Mouse (Mus musculus) stomach, embryonic 15.5 days (tissue): ENCODE data around the gene Actr8. TPM values are rescaled to one million over a fixed set of nuclear protein-coding genes. Genes with fewer than 3 reads are reported as not detected.

Experiments used
- ATAC-seq: fragments of 200-750 bp; cut with Nextera tagmentation; 2 replicates; pipeline ENCODE4 v1.8.0; 2017; ENCODE audit warnings: low read depth, moderate number of reproducible peaks, moderate TSS enrichment; ENCODE audit not compliant: insufficient read depth, low FRiP score
- H3K27ac ChIP-seq: fragments of 300-500 bp; sonication (generic); 2 replicates; pipeline ENCODE4 v1.5.1; 2015; ENCODE audit warnings: mild to moderate bottlenecking, inconsistent platforms
- H3K27me3 ChIP-seq: fragments of 300-500 bp; sonication (generic); replicated peaks from 2 replicates; pipeline ENCODE4 v1.6.1; 2015; ENCODE audit warnings: inconsistent platforms
- H3K36me3 ChIP-seq: fragments of 300-500 bp; sonication (generic); 2 replicates; pipeline ENCODE4 v1.6.1; 2015; ENCODE audit warnings: inconsistent platforms
- H3K4me1 ChIP-seq: fragments of 300-500 bp; sonication (generic); 2 replicates; pipeline ENCODE4 v1.6.1; 2015; ENCODE audit warnings: inconsistent platforms
- H3K4me2 ChIP-seq: fragments of 300-500 bp; sonication (generic); 2 replicates; pipeline ENCODE4 v1.6.1; 2015; ENCODE audit warnings: mild to moderate bottlenecking, inconsistent platforms
- H3K4me3 ChIP-seq: fragments of 300-500 bp; sonication (generic); replicated peaks from 2 replicates; pipeline ENCODE4 v1.5.1; 2015; ENCODE audit warnings: inconsistent platforms
- H3K9ac ChIP-seq: fragments of 300-500 bp; sonication (generic); 2 replicates; pipeline ENCODE4 v1.6.1; 2015; ENCODE audit warnings: inconsistent platforms
- H3K9me3 ChIP-seq: fragments of 300-500 bp; sonication (generic); 2 replicates; pipeline ENCODE4 v1.6.1; 2016; ENCODE audit warnings: inconsistent platforms
- WGBS: fragments of 180-500 bp; shearing (Covaris S2); methylation state at CpG from one replicate; pipeline ENCODE4 v1.1.7; 2015; 5-methylcytosine and 5-hydroxymethylcytosine counted together
- microRNA-seq: library from miRNA; unstranded; fragments of <30 nt; microRNA quantifications from one replicate; pipeline ENCODE4, GENCODE M21; 2016
- polyA plus RNA-seq: library from polyadenylated mRNA; unstranded; fragments of >200 nt; fragmentation: Nextera tagmentation; extraction: Ambion mirVana; gene quantifications from 2 replicates; pipeline ENCODE4 v1.2.1, GENCODE M21; 2015

Gene Actr8
- polyA plus RNA-seq, 1 experiment from 2014 or later: 51.6 TPM

DNA sequence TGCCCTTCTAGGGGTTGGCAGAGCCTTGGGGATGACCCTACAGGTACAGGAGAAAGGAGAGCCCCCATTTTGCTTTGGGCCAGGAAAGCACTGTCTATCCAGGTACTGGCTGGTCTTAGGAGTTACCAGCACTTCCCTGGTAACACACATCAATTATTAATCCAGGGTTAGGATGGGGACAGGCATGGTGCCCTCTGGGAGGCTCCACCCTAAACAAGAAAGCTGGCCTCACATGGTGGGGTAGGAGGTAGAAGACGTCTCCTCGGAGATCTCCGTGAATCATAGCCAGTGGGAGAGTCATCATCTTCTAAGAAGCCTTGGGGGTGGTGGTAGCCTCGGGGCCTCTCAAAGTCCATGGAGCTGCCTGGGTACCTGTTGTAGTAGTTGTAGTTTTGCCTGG is 68.8 kb downstream of the Actr8 start:
- H3K4me2 ChIP-seq: no peak overlapping the region
- H3K4me1 ChIP-seq: 0 out of 2 replicates have a peak, but pooled peaks cover 4% of the 10 kb centered on the region
- no peak overlapping the region for H3K27ac ChIP-seq
- ATAC-seq: no peak
- H3K9me3 ChIP-seq: no peaks in the 10 kb centered on the region
- 91% methylated on average over 4 of the region's 4 CpGs for WGBS
- H3K27me3 ChIP-seq: no peaks in the 10 kb centered on the region
- no peaks in the 10 kb centered on the region for H3K36me3 ChIP-seq
- no peak overlapping the region for H3K4me3 ChIP-seq
- no peak overlapping the region for H3K9ac ChIP-seq

DNA sequence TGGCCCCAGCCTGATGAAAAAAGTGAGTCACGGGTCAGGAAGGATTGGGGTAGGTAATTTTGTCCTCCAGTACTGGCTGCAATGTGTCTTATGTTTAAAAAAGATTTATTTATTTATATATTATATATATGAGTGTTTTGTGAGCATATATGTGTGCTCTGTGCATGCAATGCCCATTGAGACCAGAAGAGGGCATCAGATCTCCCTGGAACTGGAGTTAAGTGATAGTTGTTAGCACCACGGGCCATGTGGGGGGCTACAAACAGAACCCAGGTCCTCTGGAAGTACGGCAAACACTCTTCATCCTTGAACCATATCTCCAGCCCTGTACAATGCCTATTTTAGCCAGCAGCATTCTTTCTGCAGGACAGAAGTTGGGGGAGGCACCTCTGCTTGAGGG is 69.9 kb downstream of the Actr8 start:
- no peak for ATAC-seq
- WGBS: 80% methylated on average over 3 of the region's 3 CpGs
- no peaks in the 10 kb centered on the region for H3K27me3 ChIP-seq
- H3K36me3 ChIP-seq: no peaks in the 10 kb centered on the region
- H3K27ac ChIP-seq: no peak overlapping the region
- no peak overlapping the region for H3K4me3 ChIP-seq
- 0 out of 2 replicates have a peak, but pooled peaks cover 4% of the 10 kb centered on the region for H3K4me1 ChIP-seq
- no peaks in the 10 kb centered on the region for H3K9me3 ChIP-seq
- no peak overlapping the region for H3K9ac ChIP-seq
- H3K4me2 ChIP-seq: no peak overlapping the region

DNA sequence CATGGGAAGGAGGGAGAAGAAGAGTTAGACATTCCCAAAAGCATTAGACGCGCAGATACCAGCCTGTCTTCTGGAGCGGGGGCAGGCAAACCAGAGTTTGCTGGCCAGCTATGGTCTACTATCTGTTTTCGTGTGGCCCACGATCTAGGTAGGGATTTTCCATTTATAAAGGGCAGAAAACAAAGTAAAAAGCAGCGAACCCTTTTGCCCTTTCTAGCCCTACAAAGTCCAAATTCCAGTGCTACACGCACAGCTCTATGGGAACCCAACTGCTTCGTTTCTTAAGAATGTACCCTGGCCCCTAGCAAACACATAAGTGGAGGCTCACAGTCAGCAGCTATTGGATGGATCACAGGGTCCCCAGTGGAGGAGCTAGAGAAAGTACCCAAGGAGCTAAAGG is 72.1 kb downstream of the Actr8 start:
- no peak overlapping the region for H3K4me2 ChIP-seq
- ATAC-seq: no peak
- no peak overlapping the region for H3K27ac ChIP-seq
- whole genome bisulfite sequencing: 88% methylated on average over 8 of the region's 8 CpGs
- H3K9me3 ChIP-seq: no peaks in the 10 kb centered on the region
- no peak overlapping the region for H3K9ac ChIP-seq
- 0 out of 2 replicates have a peak, but pooled peaks cover 4% of the 10 kb centered on the region for H3K4me1 ChIP-seq
- H3K36me3 ChIP-seq: no peaks in the 10 kb centered on the region
- H3K4me3 ChIP-seq: no peak overlapping the region
- no peaks in the 10 kb centered on the region for H3K27me3 ChIP-seq

DNA sequence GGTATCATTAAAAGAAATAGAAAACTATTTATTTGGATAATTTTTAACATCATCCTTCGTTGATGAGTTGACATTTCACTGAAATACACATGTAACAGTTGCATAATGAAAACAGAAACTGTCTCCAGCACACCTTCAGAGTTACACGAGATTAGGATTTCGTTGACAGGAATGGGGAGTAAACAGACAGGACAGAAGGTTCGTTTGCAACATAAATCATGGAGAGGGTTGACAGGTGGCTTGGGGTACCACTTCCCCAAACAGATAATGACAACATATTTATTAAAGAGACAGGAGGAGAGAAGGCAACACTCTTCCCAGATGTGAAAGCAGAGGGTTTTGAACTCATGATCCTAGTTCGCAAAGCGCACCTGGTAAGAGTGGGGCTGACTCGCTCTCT is 76.8 kb downstream of the Actr8 start:
- 58% methylated on average over 7 of the region's 7 CpGs for WGBS

More for the DNA sequence above, 76.8 kb downstream of the Actr8 start:
- no peaks in the 10 kb centered on the region for H3K36me3 ChIP-seq
- ATAC-seq: no peak
- no peak overlapping the region for H3K4me3 ChIP-seq
- no peaks in the 10 kb centered on the region for H3K27me3 ChIP-seq
- H3K27ac ChIP-seq: no peak overlapping the region
- H3K9me3 ChIP-seq: no peaks in the 10 kb centered on the region
- H3K4me2 ChIP-seq: no peak overlapping the region
- H3K4me1 ChIP-seq: peaks cover 13% of the 10 kb centered on the region
- H3K9ac ChIP-seq: no peak overlapping the region

Small RNA genes lying within 50 kb of the gene (microRNA-seq; reads per million reads assigned to microRNA genes)
- gene Mir6947: not detected

Other genes starting within 250 kb of the Actr8 start
- gene Selenok, start 10.0 kb upstream of the Actr8 start, polyA plus RNA-seq: 281 and 325 TPM in 2 replicates
- 0.96 and 1.3 TPM in 2 replicates for gene Il17rb, start 30.6 kb downstream of the Actr8 start, polyA plus RNA-seq
- gene Chdh, start 30.7 kb downstream of the Actr8 start, polyA plus RNA-seq: 0.71 and 1.2 TPM in 2 replicates